Mouse (Mus musculus) liver, postnatal 0 days (tissue): Measurements from ENCODE around the gene Mdm1. TPM values are rescaled to one million over a fixed set of nuclear protein-coding genes. Genes with fewer than 3 reads are reported as not detected.
"Not testable (repeated sequence)": the region's sequence is repeated elsewhere in the genome, so short reads cannot be mapped to it uniquely, and the experiment has no call there.

Source experiments
- ATAC-seq: fragments of 200-750 bp; cut with Nextera tagmentation; 2 replicates; pipeline ENCODE4 v1.8.0; 2017; ENCODE audit warnings: mild to moderate bottlenecking, moderate library complexity
- DNase-seq: peaks from one replicate; pipeline ENCODE4 v3.0.0-alpha.2; 2016
- H3K27ac ChIP-seq: fragments of 300-500 bp; sonication (generic); 2 replicates; pipeline ENCODE4 v1.5.1; 2014; ENCODE audit warnings: antibody characterized with exemption, moderate library complexity, mild to moderate bottlenecking, low read depth
- H3K27me3 ChIP-seq: fragments of 300-500 bp; sonication (generic); 2 replicates; pipeline ENCODE4 v1.6.1; 2014; ENCODE audit warnings: low read length, control low read depth, mixed read lengths; ENCODE audit not compliant: insufficient read depth
- H3K36me3 ChIP-seq: fragments of 300-500 bp; sonication (generic); replicated peaks from 2 replicates; pipeline ENCODE4 v1.6.1; 2014; ENCODE audit warnings: mild to moderate bottlenecking, control low read depth, low read length, moderate library complexity, mixed read lengths; ENCODE audit not compliant: insufficient read depth
- H3K4me1 ChIP-seq: fragments of 300-500 bp; sonication (generic); 2 replicates; pipeline ENCODE4 v1.6.1; 2014; ENCODE audit warnings: antibody characterized with exemption, mild to moderate bottlenecking, control low read depth; ENCODE audit not compliant: insufficient read depth
- H3K4me2 ChIP-seq: fragments of 300-500 bp; sonication (generic); 2 replicates; pipeline ENCODE4 v1.6.1; 2014; ENCODE audit warnings: low read depth, mild to moderate bottlenecking, low read length, moderate library complexity, mixed read lengths
- H3K4me3 ChIP-seq: fragments of 300-500 bp; sonication (generic); 2 replicates; pipeline ENCODE4 v1.5.1; 2014; ENCODE audit warnings: low read depth, low read length
- H3K9ac ChIP-seq: fragments of 300-500 bp; sonication (generic); replicated peaks from 2 replicates; pipeline ENCODE4 v1.6.1; 2014; ENCODE audit warnings: mild to moderate bottlenecking, moderate library complexity
- H3K9me3 ChIP-seq: fragments of 300-500 bp; sonication (generic); 2 replicates; pipeline ENCODE4 v1.6.1; 2016; ENCODE audit warnings: mild to moderate bottlenecking, control low read depth, low read length, mixed read lengths
- CTCF ChIP-seq: sonication (generic); IDR thresholded peaks from 2 replicates; pipeline ENCODE4 v1.5.1; 2016; ENCODE audit warnings: antibody characterized with exemption, low read depth
- EP300 ChIP-seq: IDR thresholded peaks from 2 replicates; pipeline ENCODE4 v1.6.1; 2016; ENCODE audit warnings: antibody characterized with exemption, low read depth, mild to moderate bottlenecking
- WGBS: fragments of 180-500 bp; shearing (Covaris S2); extraction: QIAGEN DNeasy Blood & Tissue Kit; methylation state at CpG from one replicate; pipeline ENCODE4 v1.1.7; 2014; ENCODE audit not compliant: insufficient replicate concordance; 5-methylcytosine and 5-hydroxymethylcytosine counted together
- polyA plus RNA-seq: library from polyadenylated mRNA; unstranded; fragments of >200 nt; fragmentation: Nextera tagmentation; extraction: Ambion mirVana; gene quantifications from 2 replicates; pipeline ENCODE4 v1.2.1, GENCODE M21; 2015

Gene Mdm1
- polyA plus RNA-seq, 1 experiment from 2014 or later: 4.7 TPM

GRCm38 (mm10) chr10:118178735-118179151 lies 37.1 kb downstream of the Mdm1 start:
- TF ChIP-seq CTCF: no peak
- H3K9ac ChIP-seq: no peak overlapping the region
- 33% methylated on average over 10 of the region's 10 CpGs for WGBS
- no peak overlapping the region for H3K4me2 ChIP-seq
- no peak for DNase-seq
- H3K4me1 ChIP-seq: no peaks in the 10 kb centered on the region
- H3K9me3 ChIP-seq: no peaks in the 10 kb centered on the region
- H3K4me3 ChIP-seq: no peak overlapping the region
- H3K36me3 ChIP-seq: no peaks in the 10 kb centered on the region
- H3K27me3 ChIP-seq: no peaks in the 10 kb centered on the region
- H3K27ac ChIP-seq: no peak overlapping the region
- no peak for ATAC-seq

- Histone ChIP-seq H3K4me2 (no peak overlapping the region), H3K27ac (no peak overlapping the region), H3K9ac (no peak overlapping the region), H3K36me3 (no peaks in the 10 kb centered on the region), H3K4me1 (no peaks in the 10 kb centered on the region), H3K4me3 (no peak overlapping the region), H3K27me3 (no peaks in the 10 kb centered on the region), H3K9me3 (no peaks in the 10 kb centered on the region)
- ATAC-seq (no peak), DNase-seq (no peak)
- 68% methylated on average over 11 of the region's 11 CpGs for WGBS
- TF ChIP-seq CTCF (no peak), EP300 (no peak)
These were observed 37.7 kb downstream of the Mdm1 start for GRCm38 (mm10) chr10:118179265-118179664.

- H3K4me2 ChIP-seq, H3K36me3 ChIP-seq, DNase-seq, H3K9me3 ChIP-seq, H3K27me3 ChIP-seq, H3K4me3 ChIP-seq, H3K27ac ChIP-seq, H3K9ac ChIP-seq, H3K4me1 ChIP-seq, ATAC-seq: not testable (repeated sequence)
- WGBS: 16% methylated on average over 3 of the region's 3 CpGs
These were observed 53.5 kb downstream of the Mdm1 start for GRCm38 (mm10) chr10:118195150-118195549.

GRCm38 (mm10) chr10:118204642-118205041 lies 63.0 kb downstream of the Mdm1 start, which contains the start of gene Il22:
TSS of gene Il22 (plus strand) at chr10:118204942.
- no peak for DNase-seq
- WGBS: 86% methylated on average over 4 of the region's 4 CpGs

GRCm38 (mm10) chr10:118215719-118216393 lies 74.2 kb downstream of the Mdm1 start:
- H3K9me3 ChIP-seq, DNase-seq, H3K4me2 ChIP-seq, H3K4me1 ChIP-seq, H3K36me3 ChIP-seq, H3K27ac ChIP-seq, H3K9ac ChIP-seq, H3K27me3 ChIP-seq, H3K4me3 ChIP-seq, ATAC-seq: not testable (repeated sequence)
- 80% methylated on average over 2 of the region's 4 CpGs for WGBS

More at GRCm38 (mm10) chr10:118204642-118205041, 63.0 kb downstream of the Mdm1 start, which contains the start of gene Il22:
- no peaks in the 10 kb centered on the region for H3K9me3 ChIP-seq
- no peak within 1 kb of the TSS for H3K9ac ChIP-seq
- no peak for ATAC-seq
- H3K4me2 ChIP-seq: no peak within 1 kb of the TSS
- H3K4me3 ChIP-seq: no peak within 1 kb of the TSS
- H3K4me1 ChIP-seq: no peaks in the 10 kb centered on the region
- no peaks in the 10 kb centered on the region for H3K27me3 ChIP-seq
- TF ChIP-seq CTCF (no peak), EP300 (no peak)
- H3K36me3 ChIP-seq: no peaks in the 10 kb centered on the region
- H3K27ac ChIP-seq: no peak within 1 kb of the TSS

Other genes starting within 250 kb of the Mdm1 start
- not detected in 2 replicates for gene Il22, start 63.1 kb downstream of the Mdm1 start, polyA plus RNA-seq
- not detected in 2 replicates for gene Gm32717, start 99.0 kb downstream of the Mdm1 start, polyA plus RNA-seq
- gene Gm32802, start 116.9 kb downstream of the Mdm1 start, polyA plus RNA-seq: not detected in 2 replicates
- not detected in 2 replicates for gene Iltifb, start 153.2 kb downstream of the Mdm1 start, polyA plus RNA-seq
- gene Gm9040, start 185.2 kb downstream of the Mdm1 start, polyA plus RNA-seq: not detected in 2 replicates
- gene Gm9044, start 190.6 kb downstream of the Mdm1 start, polyA plus RNA-seq: not detected in 2 replicates
- gene Gm9045, start 196.0 kb downstream of the Mdm1 start, polyA plus RNA-seq: not detected in 2 replicates
- gene Gm9046, start 201.4 kb downstream of the Mdm1 start, polyA plus RNA-seq: not detected in 2 replicates
- not detected in 2 replicates for gene Gm9048, start 206.9 kb downstream of the Mdm1 start, polyA plus RNA-seq
- gene Gm9049, start 212.3 kb downstream of the Mdm1 start, polyA plus RNA-seq: not detected in 2 replicates